Mouse (Mus musculus): ENCODE results near the gene Ankk1.

DNA sequence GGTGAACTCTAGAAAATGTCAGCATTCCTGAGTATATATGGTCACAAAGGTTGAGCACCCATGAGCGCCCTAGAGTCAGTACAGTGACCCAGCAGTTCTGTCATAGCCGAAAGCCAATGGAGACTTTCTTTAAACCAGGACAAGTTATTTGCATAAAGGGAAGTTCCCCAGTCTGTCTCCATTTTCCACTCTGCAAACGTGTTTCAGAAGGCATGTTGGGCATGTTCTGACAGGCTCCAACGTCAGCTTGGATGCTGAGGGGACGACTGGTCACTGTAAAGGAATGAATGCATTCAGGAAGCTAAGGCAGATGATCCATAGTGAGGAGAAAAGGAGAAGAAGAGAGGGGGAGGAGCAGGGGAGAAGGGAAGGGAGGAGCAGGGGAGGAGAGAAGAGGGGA is 657 bp upstream of the Ankk1 start:
- no peak for TF ChIP-seq CTCF (conservative IDR thresholded peaks at IDR 0.05; ENCODE audit: low read length)
- TF ChIP-seq POU5F1 (IDR thresholded peaks at IDR 0.05; ENCODE audit: borderline replicate concordance, low read length): no peak
- TF ChIP-seq NANOG (IDR thresholded peaks at IDR 0.05; ENCODE audit: borderline replicate concordance, low read length): no peak

Measured in E14TG2a.4 (cell line).